Mouse (Mus musculus) layer of hippocampus, adult 9-11 months (tissue): ENCODE results near the gene Bmp2k.
A peak's percentile ranks its signal among the peaks of the same experiment; 100 is the strongest.
"Not testable (repeated sequence)": the region's sequence is repeated elsewhere in the genome, so short reads cannot be mapped to it uniquely, and the experiment has no call there.

Experiments
- DNase-seq: peaks from one replicate; pipeline ENCODE4 v3.0.0; 2022

The Bmp2k gene

GRCm38 (mm10) chr5:97004178-97005030, 6.9 kb downstream of the Bmp2k start:
- no peak for DNase-seq

DNA sequence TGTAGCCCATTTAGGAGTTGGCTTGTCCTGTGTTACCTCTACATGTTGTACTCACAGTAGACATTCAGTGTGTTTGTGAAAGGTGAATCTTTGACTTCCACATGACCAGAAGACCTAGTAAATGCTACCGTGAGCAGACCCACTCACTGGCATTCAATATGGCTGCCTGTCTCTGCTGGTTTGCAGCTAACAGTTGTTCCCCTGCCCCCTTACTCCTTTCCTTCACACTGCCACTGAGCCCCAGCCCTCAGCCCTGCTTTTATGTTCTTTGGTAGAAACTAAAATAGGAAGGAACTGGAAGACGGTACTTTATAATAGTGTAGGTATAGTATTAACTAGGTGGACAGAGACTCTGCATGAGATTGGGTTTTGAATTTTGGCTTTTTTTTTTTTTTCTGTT, 8.4 kb downstream of the Bmp2k start:
- DNase-seq, result no peak

DNA sequence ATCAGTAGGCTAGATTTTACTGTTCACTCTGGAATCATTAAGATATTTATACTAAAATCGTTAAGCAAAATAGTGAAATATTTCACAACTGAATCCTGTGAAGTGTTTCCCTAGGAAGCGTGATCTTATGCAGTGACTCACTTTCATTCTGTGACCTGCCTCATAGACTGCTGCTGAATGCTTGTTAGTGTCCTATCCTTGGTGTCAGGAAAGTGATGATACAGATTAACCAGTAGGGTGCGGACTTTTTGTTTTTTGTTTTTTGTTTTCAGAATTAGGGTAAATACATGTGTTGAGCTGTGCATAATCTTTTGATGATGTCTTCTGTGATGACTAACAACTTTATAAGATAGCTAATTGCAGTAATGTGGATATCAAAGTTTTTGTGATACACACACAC, 9.4 kb downstream of the Bmp2k start:
- no peak for DNase-seq

- no peak for DNase-seq
Measured at GRCm38 (mm10) chr5:97007496-97007895, 10.0 kb downstream of the Bmp2k start.

- DNase-seq, result not testable (repeated sequence)
Measured at GRCm38 (mm10) chr5:97009140-97009539, 11.7 kb downstream of the Bmp2k start.

DNA sequence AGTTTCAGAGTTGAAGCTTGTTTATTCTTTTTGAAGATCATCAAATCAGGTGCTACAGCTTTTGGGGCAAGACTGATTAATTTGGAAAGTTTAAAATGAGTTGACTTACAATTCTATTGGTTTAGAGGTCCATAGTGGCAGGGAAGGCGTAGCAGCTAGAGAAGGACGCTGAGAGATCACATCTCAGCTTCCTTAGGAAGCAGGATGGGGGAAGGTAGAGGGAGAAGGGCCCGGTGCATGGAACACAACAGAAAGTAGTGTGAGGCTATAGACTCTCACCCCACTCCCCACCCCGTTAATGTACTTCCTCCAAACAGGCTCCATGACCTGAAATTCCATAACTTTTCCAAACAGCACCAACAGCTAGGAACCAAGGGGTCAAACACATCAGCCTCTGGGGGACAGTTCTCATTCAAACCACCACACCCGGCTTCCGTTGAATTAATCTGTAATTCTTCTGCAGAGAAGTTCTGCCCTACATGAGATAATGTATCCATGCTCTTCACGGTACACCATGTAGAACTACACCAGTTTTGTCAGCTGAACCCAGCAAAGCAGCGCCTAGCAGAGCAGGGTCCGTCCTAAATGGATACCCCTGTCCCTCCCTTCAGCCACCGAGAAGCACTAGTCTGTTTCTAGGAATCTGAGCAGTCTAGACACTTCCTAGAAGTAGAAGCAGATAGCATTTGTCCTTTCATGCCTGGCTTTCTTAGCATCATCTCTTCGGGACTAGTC, 12.3 kb downstream of the Bmp2k start:
- DNase-seq, result no peak

DNA sequence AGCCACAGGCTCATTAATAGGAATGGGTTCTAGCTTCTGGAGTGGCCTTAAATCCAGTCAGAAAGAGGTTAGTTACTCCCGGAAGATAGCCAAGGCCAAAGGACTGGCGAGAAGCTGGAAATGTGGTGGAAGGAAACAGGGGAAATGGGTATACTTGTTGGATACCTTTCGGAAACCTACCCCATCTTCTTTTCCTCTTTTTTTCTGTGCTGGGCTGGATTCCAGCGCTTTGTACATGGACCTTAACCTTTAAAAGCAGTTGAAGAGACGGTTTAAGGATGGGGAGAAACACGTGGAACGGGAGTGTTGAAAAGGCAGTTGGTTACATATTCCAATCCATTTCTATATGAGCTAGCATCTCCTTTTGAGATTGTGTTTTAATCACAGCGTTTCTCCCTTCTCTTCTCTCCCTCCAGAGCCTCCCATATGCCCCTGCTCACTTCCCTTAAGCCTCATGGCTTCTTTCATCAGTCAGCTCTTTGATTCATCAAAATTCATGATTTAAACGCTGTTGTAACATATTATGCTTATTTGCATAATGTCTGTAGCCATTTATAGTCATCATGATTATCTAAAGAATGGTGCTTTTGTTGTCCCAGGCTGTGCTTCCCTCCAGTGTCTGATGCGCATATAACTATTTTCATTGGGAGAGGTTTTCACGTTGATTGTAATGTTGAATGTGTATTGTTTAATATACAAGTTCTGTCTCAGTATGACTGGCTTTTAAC, 18.5 kb downstream of the Bmp2k start:
- no peak for DNase-seq

DNA sequence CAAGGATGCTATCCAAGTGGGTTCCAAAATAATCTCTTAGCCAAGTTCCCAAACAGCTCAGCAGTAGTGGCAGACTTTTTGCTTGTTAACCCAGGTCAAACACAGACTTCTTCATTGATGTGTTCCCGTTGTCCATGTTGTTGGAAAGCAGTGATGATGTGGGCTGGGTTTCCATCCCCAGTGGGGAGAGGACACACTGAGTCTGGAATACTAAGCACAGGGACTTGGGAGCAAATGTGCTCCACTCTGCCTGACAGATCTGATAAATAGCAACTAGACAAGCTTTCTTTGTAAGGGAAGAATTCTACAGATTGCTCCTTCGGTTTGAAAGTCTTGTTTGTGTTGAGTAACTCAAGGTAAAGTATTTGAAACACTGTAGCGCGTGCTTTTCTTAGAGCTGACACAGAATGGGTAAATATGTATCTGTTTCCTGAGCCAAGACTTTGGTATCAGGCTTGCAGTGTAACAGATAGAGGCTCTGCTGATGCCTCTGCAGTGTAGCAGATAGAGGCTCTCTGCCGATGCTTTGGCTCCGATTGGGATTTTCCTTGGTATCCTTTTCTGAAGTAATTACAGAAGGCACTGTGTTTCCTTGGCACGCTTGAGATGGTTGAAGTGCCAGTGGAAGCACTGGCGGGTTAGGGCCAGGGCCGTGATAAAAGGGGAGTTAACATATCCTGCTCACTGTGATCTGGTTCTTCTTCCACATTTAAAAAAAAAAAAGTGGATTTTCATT, 19.5 kb downstream of the Bmp2k start:
- no peak for DNase-seq

- DNase-seq, result no peak
Measured at GRCm38 (mm10) chr5:97022305-97023278, 25.1 kb downstream of the Bmp2k start.

GRCm38 (mm10) chr5:97024834-97025233, 27.3 kb downstream of the Bmp2k start:
- no peak for DNase-seq

DNA sequence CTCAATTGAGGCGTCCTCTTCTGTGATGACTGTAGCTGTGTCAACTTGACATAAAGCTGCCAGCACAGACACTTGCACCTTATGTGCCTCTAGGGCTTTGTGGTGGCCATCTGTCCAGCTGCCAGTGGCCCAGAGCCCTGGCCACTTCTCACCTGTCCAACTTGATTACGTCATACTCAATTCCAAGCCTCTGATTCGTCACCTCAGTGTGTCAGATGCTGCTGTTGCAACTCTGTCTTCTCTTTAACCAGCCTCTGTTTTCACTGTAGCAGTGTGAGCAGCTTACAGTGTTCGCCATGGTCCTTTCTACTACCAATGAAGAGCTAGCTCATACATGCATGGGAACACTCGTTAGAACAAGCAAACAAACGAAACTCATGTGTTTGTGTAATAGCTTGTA, 28.2 kb downstream of the Bmp2k start:
- no peak for DNase-seq

DNA sequence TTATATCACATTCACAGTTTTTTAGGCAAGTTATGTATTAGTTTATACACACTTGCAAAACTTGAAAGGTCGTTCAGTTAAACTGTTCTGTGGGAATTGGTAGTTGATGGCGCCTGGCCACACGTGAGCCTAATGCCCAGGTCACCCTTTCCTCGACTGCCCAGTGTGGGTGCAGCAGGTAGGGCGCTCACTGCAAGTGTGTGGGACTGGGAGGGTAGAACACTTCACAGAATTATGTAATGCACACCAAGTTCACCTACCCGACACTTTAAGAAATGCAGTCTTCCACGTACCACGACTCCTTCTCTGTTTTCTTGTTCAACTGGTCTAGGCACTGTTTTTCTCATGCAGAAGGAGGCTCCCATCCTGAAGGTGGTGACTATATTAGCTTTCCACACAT, 30.5 kb downstream of the Bmp2k start:
- DNase-seq, result no peak

DNA sequence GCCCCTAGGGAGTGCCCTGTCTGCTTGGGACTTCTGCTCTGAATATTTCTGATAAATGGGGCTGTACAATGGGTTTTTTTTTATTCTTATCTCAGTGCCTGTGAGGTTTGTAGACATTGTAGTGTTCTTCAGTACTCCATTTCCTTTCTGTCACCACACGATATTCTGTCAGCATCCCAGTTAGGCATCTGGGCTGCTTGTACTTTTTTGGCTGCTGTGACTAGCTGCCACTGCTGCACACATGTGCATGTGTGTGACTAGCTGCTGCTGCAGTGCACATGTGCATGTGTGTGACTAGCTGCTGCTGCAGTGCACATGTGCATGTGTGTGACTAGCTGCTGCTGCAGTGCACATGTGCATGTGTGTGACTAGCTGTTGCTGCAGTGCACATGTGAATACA, 31.4 kb downstream of the Bmp2k start:
- DNase-seq, result not testable (repeated sequence)

- DNase-seq, result no peak
Measured at GRCm38 (mm10) chr5:97031771-97032170, 34.3 kb downstream of the Bmp2k start.

GRCm38 (mm10) chr5:97045260-97045659, 47.8 kb downstream of the Bmp2k start:
- DNase-seq, result no peak

- no peak for DNase-seq
Measured at GRCm38 (mm10) chr5:97046680-97047079, 49.2 kb downstream of the Bmp2k start.

DNA sequence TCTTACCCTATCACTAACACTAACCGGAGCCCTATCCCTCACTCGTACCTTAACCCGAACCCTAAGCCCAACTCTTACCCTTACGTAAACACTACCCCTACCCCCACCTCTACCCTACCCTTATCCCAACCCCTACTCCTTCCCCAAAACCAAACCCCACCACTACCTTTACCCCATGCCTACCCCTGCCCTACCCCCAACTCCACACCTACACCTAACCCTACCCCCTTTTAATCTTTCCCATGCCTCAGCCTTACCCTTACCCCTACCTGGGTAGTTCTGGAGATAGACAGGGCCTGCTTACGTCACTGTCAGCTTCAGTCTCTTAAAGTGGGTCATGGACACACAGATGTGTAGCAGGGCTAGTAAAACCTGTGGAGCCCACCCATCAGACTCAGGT, 51.4 kb downstream of the Bmp2k start:
- DNase-seq, result no peak

GRCm38 (mm10) chr5:97054166-97054565, 56.7 kb downstream of the Bmp2k start:
- DNase-seq, result no peak

DNA sequence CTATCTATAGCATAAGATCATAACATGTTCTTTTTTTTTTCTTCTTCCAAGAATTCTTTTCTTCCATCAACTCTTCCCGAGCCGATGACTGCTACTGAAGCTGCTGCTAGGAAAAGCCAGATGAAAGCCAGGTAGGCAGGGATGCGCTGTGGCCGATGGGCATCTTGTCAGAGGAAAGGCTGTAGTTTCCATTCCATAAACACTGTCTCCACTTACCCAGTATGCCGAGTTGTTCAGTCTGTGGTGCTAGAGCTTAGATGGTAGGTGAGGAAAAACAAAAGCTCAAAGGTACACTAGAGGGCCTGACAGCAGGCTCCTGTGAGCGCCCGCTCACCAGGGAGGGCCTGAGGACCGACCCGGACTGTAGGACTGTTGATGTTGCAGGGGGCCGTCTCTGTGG, 57.3 kb downstream of the Bmp2k start:
- no peak for DNase-seq

DNA sequence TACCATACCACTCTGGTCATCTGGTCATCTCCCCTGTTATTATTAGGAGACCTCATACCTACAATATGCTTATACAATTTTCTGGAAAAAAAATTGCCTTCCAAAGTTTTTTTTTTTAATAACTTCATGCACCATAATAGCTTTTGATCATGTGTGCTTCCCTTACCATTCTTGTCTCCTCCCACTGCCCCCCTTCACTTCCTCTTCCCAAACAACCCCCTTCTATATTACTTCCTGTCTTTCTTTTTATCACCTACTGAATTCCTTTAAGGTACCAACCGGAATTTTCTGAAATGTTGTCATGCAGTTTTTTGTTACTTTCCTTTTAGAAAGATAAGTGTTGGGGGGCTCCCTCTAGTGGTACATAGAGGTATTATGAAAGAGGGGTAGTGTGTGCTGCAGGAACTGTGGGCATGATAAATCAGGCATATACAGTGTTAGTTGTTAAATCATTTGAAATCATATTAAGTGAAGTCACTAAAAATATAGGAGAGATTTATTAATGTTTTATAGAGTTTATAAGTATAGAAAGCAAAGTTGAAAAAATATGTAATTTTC, 58.1 kb downstream of the Bmp2k start:
- DNase-seq, result peak; percentile 40

- DNase-seq, result no peak
Measured at GRCm38 (mm10) chr5:97056359-97056758, 58.9 kb downstream of the Bmp2k start.
